Mouse (Mus musculus) kidney, postnatal 25 days (tissue): ENCODE measurements around the gene Sema6c.
"Not testable (repeated sequence)": the region's sequence is repeated elsewhere in the genome, so short reads cannot be mapped to it uniquely, and the experiment has no call there.

Experiments used
- DNase-seq, 2 experiments: peaks; one replicate each; pipeline ENCODE4 v3.0.0; 2021; ENCODE audit warnings: mixed read lengths in 2 of 2

Sema6c gene

GRCm38 (mm10) chr3:95186888-95187287 is 26.6 kb downstream of the Sema6c start:
- no peak for DNase-seq

DNA sequence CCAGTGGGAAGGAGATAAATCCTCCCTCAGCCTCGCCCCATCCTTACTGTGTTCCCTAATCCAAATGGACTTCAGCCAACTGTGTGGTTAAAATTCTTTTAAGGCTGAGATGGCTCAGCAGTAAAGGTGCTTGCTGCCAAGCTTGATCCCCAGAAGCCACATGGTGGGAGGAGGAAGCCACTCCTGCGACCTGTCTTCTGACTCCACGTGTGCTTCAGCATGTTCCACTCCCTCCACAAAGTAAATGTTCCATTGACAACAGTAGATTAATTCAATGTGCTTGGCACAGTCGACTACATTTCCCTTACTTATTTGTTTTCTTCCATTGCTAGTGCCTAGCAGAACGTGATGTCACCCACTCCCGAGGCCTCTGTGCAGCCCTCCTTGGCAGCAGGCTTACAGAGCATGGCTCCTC is 34.5 kb downstream of the Sema6c start:
- peak; percentile 31 to 69 for DNase-seq

DNA sequence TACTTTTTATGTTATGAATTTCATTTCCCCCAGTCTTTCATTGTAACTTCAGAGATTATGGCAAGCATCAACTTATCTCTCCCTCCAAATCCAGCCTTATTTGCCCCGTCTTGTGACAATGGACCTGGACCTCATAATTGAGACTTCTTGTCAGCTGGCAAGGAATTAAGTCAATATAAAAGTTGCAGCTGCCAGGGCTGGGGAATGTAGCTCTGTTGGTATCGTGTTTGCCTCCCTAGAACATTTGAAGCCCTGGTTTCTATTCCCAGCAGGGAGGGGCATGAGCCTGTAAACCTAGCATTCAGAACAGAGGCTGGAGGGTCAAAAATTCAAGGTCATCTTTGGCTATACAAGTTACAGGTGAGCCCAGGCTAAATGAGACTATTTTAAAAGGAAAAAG is 35.5 kb downstream of the Sema6c start:
- DNase-seq = no peak

GRCm38 (mm10) chr3:95199101-95199500 is 38.8 kb downstream of the Sema6c start:
- DNase-seq = no peak

GRCm38 (mm10) chr3:95200132-95200531 is 39.9 kb downstream of the Sema6c start:
- peak; percentile 93 to 96 for DNase-seq

DNA sequence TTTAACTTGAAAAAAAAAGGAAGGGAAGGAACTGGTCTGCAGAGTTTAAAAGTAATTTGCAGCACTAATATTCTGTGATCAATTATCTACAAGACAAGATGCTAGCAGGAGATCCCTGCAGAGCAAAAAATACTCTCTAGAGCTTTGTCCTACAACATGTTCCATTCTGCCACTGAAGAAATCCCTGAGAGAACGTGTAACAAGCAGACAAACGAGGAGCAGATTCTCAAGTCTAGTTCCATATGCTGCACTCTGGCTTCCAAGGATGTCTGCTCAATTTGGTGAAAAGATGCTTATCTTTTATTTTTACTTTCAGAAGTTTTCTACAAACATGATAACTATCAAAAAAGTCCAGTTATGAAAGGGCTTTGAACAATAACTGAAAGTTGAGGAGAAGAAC is 40.3 kb downstream of the Sema6c start:
- no peak for DNase-seq

GRCm38 (mm10) chr3:95203880-95204279 is 43.6 kb downstream of the Sema6c start:
- DNase-seq = no peak

GRCm38 (mm10) chr3:95208286-95208685 is 48.0 kb downstream of the Sema6c start:
- DNase-seq = no peak

DNA sequence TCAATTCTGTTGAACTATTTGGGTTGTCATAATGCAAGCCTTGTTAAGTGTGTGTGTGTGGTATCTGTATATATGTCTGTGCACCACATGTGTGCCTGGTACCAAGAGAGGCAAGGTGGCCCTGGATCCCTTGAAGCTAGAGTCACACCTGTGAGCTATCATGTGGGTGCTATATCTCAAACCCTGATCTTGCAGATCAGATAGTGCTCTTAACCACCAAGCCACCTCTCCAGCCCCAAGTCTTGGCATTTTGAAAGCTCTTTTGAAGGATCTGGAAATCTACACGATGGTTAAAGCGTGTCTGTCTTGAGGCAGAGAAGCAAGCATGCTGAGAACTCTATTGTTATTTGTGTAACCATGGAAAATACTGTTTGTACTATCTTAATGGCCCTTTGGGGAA is 50.3 kb downstream of the Sema6c start:
- DNase-seq = no peak

DNA sequence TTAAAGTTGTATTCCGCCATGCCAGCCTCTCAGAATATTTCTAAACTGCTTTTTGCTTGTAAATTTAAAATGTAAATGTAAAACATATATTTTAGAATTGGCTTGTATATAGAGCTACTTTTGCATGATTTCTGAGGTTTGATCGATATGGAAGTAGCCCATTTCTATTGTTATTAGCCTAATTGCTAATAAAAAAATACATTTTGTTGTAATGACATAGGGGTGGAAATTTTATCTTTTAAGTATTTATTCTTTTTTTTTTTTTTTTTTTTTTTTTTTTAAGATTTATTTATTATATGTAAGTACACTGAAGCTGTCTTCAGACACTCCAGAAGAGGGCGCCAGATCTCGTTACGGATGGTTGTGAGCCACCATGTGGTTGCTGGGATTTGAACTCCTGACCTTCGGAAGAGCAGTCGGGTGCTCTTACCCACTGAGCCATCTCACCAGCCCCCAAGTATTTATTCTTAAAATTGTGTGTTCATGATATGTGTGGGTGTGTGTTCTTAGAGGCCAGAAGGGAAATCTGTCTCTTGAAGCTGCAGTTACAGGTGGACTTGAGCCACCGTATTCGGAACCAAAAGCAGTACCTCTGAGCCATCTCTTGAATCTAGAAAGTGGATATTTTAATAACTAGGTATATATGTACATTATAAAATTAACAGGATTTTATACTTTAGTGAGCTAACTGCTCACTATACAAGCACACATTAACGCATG is 52.8 kb downstream of the Sema6c start:
- not testable (repeated sequence) for DNase-seq

- DNase-seq = no peak
Measured at GRCm38 (mm10) chr3:95213609-95213975, 53.3 kb downstream of the Sema6c start.

DNA sequence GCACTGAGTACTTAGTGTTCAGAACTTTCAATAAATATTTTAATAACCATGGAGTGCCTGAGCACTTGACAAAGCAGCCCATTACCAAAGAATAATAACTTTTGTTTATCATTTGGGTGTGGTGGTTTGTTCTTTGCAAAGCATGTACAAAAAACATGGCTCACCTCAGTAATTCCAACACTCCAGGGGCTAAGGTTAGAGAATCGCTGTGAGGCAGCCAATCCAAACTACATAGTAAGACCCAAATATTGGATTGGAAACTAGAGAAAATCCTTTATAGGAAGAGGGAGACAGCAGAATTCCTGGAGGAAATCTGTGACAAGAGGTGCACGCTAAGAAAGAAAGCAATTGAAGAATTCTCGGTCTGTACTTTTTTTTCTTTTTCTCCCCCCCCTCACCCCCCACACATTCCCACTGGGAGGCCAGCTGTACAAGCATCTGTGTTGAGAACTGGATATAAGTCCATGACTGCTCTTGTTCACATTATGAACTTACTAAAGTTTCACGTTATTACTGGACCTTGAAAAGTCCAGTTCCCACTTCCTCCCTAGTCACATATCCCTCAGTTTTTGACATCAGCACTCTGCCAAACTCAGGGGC is 56.5 kb downstream of the Sema6c start:
- no peak for DNase-seq

DNA sequence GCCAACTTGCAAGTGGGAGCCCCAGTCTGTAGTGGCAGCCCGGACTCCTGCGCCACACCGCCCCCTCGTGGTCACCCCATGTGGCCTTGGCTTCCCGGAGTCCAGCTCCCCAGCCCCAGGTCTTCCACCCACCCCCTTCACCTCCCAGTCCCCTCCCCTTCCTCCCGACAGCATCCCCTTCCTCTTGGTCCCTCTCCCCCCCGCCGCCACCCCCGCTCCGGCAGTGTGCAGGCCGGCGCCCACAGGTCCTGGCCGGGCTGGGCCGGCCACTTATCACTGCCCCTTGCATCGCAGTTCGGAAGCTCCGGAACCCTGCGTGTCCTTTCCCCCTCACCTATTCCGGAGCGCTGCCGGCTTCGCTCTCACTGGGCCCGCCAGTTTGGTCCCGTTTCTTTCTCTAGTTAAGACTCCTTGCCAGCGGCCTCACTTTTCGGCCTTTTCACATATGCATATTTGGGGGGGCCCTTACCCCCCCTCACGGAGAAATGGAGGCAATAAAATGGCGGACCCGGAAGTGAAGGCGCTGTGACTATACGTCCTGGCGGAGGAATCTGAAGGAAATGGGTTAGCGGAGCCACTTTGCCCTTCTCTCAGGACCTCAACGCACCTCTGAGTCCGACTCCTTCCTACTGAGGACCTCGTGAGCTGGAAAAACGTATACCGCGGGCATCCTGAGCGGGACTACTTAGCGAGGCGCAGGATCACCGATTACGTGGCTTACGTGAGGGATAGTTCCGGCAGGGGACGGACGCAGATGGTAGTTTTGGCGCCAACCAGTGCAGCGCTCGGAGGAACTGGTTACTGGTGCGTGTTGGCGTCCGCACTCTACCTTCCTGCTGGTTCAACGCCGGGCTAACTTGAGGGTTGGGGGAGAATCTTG is 57.2 kb downstream of the Sema6c start, which contains the start of gene Gabpb2:
Gene Gabpb2, minus strand, starts transcription at position 662 of the 880 bp plus-strand sequence.
- peak; percentile 97 for DNase-seq

- DNase-seq = peak in 1 of 2 experiments; percentile 45
Measured at GRCm38 (mm10) chr3:95218466-95219137, 58.3 kb downstream of the Sema6c start.

DNA sequence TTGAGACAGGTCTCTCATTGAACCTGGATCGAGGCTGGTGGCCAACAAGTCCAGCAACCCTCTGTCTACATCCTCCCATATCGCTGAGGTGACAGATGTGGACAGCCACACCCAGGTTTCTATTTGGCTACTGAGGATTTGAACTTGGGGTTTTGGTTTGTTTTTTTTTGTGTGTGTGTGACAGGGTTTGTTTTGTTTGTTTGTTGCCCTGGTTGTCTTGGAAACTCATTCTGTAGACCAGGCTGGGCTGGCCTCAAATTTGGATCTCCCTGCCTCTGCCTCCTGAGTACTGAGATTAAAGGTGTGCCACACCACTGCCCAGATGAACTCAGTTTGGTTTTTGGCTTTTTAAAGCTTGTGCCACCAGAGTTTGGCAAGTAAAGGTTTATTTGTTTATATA is 62.8 kb downstream of the Sema6c start:
- no peak for DNase-seq
